Mouse (Mus musculus) adipocyte (in vitro differentiated cells): ENCODE results near the gene Plin4.
A peak's percentile ranks its signal among the peaks of the same experiment; 100 is the strongest.

ENCODE experiments used
- DNase-seq: peaks from one replicate; pipeline ENCODE4 v3.0.0-alpha.2; 2016; ENCODE audit warnings: low spot score

Plin4 gene

DNA sequence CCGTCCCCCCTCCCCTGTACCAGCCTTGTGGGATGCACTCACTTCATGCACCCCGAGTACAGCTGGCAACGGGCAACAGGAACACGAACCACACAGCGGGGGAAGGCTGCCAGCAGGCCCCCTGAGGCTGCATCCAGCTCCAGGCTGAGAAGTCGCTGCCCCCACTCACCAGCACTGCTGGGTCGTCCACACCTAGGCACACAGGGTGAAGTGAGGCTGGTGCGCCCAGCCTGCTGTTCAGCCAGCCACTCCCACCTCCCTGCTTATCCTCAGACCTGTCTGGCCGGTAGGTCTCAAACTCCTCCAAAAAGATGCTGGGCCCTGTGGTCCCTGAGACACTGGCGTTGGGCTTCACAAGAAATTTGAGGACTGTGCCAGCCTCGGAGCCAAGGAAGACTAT lies 16.6 kb upstream of the Plin4 start:
- DNase-seq = no peak

DNA sequence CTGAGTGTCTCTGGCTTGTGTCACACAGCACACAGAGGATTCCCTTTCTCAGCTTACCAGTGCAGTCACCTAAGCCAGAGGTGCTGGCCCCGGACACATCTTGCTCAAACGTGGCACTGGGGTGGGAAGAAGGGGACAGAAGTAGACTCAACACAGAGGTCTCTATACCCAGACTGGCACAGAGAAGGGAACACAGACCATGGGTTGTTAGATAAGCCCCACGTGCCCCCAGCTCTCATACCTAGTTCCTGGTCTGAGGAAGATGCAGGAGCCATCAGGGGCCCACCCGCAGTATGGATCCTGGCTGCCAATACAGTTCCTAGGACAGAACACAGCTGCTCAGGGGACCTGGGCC lies 15.7 kb upstream of the Plin4 start:
- DNase-seq = no peak

DNA sequence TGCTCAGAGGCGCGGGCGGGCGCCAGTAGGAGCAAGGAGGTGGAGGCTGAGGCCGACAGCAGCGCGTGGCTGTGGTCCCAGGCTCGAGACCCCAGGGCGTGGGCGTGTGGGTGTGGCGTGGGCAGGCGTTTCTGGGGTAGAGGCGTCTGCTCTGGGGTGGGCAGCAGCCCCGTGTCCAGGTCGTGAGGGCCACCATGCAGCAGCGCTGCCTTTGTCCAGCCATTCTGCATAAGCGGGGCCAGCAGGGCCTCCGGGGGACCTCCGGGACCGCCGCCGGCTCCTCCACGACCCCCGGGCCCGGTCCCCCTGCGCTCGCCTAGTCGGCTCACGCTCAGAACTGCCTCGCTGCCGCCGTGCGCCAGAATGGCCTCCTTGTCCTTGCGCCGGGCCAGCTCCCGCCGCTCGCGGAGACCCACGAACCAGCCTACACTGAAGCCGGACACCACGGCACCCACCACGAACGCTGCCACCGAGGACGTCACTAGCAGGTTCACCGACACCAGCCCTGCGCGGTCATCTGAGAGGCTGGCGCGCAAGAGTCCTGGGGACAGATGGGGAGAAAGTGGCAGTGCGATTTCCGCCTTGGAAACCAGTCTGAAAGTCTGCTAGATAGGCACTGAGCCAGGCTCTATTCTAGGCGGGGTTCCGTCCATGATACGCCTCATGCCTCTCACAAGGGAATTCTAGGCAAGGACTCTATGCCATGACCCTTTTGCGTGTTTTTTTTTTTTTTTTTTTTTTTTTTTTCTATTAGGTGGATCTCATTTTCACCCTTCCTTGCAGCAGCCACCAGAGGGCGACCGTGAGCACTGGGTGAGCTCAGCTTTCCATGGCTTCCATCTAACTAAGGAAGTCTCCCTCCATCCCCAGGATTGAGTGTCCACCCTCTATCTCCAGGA lies 15.0 kb upstream of the Plin4 start:
- DNase-seq = peak; percentile 88

DNA sequence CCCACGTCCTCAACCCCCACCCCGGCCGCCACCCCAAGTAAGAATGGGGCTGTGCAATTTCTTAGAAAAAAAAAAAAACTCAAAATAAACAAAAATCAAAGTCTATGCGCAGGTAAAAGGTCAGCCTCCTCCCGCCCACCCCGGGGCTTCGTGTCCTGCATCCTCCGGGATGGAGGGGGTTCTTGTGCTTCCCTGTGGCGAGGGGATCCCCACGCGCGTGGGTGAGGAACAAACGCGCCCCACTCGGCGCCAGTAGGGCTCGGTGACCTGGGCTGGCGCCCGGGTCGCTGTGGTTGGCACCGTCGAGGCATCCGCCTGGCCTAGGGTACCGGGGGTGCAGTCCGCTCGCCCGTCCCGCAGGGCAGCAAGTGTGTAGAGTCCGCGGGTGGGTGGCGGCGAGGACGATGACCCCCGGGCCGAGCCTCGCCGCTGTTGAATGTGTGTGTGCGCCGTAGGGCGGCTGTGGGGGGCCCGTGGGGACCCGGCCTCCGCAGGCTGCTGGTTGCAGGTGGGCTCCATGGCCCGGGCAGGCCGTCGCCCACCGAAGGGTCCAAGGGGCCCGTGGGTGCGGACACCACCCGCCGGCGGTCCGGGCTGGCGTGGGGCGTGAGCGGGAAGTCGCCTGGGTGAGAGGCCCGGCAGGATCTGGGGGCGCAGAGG lies 14.2 kb upstream of the Plin4 start:
- DNase-seq = no peak

DNA sequence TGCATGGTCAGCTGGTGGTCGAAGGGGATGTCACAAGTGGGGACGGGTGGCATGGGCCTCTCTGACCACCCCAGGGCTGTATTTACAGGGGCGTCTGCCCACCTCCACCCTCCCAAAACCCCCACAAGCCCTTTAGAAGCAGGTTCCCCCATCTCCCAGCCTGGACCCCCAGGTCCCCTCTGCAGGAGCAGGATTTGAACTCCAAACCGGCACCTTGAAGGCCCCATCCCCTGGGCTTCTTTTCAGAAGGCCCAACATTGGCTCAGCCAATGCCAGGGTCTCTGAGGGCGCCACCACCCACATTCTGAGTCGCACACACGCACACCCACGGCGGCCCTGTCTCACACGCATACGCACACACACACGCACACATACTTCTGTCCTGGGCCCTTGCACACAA lies 13.6 kb upstream of the Plin4 start:
- no peak for DNase-seq

DNA sequence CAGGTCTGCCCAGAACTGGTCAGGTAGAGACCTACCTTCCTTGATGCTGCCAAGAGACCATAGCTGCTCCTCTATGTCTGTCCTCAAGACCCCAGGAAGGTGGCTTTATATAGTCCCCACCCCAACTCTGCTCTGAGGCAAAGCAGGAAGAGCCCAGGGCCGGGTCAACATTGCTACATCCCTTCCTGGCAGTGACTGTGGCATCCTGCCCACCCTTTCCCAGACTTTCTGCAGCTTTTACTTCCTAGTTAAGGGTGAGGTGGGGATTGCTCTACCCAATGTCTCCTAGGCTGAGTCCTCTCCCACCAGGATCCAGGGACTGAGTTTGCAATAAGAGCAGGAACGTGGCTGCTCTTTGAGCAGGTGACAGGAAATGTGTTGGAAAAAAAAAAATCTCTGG lies 12.2 kb upstream of the Plin4 start, which contains the start of gene Lrg1:
Gene Lrg1, minus strand, starts transcription at position 176 of the 400 bp plus-strand sequence.
- DNase-seq = peak; percentile 71

DNA sequence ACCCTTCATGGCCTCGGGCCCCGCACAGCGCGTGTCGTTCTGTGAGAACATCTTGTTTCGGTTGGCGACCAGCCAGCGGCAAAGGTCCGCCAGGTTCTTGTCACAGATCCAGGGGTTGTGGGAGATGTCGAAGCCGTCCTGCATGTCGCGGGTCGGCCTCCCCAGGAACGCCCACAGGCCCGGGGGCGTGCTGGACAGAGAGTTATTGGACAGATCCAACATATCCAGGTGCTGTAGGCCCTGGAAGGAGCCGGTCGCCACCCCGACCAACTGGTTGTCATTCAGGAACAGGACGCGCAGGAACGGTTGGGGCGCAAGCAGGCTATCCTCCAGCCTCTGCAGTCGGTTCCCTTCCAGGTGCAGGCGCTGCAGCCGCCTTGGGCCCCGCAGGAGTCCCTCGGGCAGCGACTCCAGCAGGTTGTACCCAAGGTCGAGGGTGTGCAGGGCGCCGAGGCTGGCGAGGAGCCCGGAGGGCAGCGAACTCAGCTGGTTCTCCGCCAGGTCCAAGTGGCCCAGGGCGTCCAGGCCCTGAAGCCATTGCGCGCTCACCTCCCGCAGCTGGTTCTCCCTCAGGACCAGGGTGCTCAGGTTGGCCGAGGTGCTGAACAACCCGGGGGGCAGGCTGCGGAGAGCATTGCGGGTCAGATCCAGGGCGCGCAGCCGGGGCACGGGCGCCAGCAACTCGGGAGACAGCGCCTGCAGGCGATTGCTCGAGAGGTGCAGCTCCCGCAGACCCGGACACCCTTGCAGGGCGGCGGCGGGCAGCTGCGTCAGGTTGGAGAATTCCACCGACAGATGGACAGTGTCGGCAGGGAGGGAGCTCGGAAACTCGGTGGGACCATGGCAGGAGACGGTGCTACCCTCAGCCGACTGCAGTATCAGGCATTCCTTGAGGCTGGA lies 10.6 kb upstream of the Plin4 start:
- no peak for DNase-seq

DNA sequence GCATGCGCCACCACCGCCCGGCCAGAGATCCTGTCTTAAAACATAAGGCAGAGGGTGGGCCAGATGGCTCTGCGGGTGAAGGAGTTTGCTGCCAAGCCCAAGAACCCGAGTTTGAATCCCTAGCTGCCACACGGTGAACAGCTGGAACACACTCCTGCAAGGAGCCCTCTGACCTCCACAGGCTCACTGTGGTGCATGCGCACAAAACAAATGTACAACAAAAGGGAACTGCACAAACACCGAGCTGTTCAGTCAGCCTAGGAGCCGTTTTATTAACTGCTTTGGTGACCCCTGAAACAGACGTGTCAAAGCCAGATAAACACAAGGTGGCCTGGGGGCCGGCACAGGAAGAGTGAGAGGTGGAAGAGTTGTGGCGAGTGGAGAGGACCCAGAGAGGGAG lies 9.8 kb upstream of the Plin4 start:
- DNase-seq = no peak

DNA sequence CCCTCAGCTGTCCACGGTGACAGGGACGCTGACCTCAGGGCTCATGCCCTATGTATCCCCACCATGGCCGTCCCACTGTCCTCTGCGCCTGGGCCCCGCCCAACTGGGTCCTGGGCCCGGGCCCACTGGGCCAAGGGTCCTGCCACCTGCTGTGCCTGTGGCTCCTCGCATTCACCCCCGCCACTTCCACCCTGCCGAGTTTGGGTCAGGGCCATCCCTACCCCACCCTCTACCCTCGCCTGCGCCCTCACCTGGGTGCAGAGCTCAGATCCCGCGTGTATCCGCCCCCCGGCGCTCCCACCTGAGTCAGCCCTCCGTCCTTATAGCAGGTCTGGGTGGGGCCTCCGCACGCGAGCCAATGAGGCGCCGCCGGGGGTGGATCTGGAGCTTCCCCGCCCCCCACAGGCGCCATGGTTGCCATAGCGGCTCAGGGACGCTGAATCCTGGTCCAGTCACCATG lies 7.7 kb upstream of the Plin4 start, which contains the start of gene Plin5:
Gene Plin5, minus strand, starts transcription at position 346 of the 460 bp plus-strand sequence.
- no peak for DNase-seq

DNA sequence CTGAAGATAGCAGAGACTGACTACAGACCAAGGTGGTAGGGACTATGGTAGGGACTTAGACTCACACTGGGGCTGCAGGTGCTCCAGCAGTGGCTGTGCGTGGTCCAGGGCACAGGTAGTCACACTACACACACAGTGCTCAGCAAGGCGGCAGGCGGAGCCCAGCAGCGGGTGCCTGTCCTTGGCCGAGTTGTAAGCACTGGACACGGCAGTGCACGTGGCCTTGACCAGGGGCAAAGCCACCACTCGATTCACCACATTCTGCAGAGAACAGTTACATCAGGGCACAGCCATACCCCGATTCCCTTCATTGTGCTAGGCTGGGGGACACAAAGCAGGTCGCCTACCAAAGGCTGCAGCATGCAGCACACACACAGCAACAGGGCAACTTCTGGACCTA lies 6.6 kb upstream of the Plin4 start:
- DNase-seq = no peak

DNA sequence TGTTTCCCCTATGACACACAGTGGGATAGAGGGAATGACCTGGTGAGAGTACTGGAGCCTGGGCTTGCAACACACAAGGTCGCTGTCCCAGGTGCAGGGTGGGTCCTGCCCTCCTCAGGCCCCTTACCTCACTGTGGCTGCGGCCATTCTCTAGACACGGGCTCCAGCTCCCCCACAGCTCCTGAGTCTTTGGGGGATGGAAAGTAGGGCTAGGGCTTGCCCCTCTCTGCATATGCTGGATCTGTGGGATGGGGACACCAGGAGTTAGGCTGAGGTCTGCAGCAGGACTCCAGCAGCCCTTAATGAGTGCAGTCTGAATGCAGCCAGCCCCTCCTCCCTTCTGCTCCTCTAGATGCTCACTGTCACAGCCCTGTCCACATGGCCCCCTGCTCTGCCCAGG lies 3.1 kb upstream of the Plin4 start:
- DNase-seq = no peak

DNA sequence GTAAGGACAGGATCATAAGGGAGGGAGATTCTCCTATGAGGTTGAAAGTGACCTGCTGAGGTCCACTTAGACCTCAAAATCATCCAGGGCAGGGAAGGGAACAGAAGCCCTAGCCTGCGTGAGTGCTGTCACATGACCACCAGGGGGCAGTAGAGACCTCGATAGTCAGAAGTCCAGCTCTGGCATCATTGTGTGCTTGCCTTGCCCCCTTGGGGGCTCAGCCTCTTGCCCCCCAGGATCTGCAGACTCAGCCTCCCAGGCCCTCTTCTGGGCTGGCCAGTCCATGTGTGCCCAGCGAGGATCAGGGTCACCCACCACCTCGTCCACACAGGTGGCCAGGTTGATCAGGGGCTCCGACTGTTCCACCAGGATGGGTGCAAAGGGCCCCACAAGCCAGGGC lies 2.3 kb upstream of the Plin4 start:
- peak; percentile 87 for DNase-seq

DNA sequence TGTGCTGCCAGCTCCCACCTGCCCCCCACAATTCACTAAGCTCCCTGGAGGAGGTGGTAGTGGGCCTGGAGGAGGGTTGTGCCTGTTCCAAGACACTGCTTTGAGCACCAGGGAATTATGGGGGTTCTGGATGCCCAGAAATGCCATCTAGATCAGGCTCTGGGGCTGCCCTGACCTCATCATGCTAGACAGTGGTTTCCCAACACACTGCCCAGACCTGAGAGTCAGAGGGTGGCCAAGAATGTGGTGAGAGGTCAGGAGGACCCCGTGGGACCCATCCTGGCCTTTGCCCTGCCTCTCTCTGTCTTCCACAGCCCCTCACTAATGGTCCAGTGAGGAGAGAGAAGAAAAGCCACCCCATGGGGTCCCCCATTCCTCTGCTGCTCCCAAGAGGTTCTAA lies 1.4 kb upstream of the Plin4 start:
- DNase-seq = peak; percentile 74

DNA sequence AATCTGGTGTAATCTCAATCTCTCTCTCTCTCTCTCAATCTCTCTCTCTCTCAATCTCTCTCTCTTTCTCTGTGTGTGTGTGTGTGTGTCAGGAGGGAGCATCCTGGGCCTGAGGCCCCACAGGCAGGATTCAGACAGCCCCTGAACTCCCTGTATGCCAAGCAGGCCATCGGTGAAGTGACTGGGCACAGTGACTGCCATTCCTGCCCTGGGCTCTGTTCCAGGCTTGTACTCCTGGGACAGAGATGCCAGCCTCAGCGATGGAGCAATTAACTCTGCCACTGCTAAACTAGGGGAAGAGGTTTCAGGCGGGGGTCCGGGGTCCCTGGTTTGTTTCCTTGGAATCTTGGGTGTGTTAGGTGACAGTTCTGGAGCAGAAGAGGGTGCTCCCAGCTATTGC lies 968 bp upstream of the Plin4 start:
- peak; percentile 98 for DNase-seq

DNA sequence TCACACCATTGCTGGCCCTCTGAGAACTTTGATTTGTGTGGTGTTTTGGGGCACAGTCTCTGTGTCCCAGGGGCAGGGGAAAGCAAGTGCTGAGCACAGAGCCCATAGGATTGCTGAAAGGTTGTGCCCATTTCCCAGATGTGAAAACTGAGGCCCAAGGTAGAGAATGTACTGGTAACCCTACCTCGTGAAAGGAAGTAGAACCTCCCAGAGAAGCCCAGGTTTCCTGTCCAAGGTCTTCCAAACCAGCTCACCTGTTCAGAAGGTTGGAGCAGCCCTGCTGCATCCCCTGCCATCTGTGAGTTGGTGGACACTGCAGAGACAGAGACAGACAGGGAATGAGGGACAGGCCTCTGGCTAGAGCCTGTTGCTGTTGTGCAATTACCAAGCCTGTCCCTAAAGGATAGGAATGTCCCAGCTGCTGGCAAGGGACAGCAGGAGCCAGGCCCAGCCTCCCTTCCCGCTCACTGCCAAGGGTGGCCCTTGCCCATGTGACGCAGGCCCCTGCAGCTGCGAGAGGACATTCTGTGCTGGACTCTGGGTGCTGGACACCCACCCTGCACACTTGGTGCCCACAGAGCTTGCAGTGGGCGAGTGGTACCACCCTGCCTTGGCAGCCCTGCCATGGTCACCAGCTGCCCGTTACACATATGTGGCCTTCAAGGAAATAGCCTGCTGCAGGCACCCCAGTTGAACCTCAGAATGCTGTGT lies 1.1 kb downstream of the Plin4 start:
- peak; percentile 89 for DNase-seq

DNA sequence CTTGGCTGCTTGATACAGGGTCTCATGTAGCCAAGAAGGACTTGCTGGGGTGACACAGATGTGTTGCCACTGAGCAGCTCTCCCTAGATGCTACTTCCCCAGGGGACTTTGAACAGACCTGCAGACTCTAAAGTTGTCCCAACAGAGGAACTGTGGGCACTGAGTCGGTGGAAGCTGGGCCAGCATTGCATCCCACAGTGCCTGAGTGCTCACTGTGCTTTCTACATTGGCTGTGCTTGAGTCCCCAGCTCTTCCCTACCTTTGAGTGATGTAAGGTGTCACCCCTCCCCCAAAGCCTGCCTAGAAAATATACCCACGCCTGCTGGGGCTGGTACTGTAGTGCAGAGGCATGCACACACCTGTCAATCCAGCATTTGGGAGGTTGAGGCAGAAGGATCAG lies 1.9 kb downstream of the Plin4 start:
- DNase-seq = peak; percentile 58

DNA sequence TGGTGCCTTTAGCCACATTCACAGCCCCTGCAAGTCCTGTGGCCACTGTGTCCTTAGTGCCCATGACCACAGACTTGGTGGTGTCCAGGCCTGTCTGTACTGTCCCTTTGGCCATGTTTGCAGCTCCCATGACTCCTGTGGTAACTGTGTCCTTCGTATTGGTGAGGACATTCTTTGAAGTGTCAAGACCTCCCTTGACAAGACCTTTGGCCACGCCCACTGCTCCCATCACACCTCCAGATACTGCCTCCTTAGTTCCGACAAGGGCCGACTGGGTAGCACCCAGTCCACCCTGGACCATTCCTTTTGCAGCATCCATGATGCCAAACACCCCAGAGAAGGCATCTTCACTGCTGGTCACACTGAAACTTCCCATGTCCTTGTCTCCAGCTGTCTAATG lies 2.6 kb downstream of the Plin4 start:
- no peak for DNase-seq

DNA sequence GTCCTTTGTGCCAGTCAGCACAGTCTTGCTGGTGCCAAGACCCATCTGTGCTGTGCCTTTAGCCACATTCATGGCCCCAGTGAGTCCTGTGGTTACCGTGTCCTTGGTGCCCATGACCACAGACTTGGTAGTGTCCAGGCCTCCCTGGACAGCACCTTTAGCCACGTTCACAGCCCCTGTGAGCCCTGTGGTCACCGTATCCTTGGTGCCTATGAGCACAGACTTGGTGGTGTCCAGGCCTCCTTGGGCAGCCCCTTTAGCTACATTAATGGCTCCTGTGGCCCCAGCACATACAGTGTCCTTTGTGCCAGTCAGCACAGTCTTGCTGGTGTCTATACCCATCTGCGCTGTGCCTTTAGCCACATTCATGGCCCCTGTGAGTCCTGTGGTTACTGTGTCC lies 3.2 kb downstream of the Plin4 start:
- DNase-seq = peak; percentile 65

DNA sequence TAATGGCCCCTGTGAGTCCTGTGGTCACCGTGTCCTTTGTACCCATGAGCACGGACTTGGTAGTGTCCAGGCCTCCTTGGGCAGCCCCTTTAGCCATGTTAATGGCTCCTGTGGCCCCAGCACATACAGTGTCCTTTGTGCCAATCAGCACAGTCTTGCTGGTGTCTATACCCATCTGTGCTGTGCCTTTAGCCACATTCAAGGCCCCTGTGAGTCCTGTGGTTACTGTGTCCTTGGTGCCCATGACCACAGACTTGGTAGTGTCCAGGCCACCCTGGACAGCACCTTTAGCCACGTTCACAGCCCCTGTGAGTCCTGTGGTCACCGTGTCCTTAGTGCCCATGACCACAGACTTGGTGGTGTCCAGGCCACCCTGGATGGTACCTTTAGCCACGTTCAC lies 4.8 kb downstream of the Plin4 start:
- peak; percentile 82 for DNase-seq

DNA sequence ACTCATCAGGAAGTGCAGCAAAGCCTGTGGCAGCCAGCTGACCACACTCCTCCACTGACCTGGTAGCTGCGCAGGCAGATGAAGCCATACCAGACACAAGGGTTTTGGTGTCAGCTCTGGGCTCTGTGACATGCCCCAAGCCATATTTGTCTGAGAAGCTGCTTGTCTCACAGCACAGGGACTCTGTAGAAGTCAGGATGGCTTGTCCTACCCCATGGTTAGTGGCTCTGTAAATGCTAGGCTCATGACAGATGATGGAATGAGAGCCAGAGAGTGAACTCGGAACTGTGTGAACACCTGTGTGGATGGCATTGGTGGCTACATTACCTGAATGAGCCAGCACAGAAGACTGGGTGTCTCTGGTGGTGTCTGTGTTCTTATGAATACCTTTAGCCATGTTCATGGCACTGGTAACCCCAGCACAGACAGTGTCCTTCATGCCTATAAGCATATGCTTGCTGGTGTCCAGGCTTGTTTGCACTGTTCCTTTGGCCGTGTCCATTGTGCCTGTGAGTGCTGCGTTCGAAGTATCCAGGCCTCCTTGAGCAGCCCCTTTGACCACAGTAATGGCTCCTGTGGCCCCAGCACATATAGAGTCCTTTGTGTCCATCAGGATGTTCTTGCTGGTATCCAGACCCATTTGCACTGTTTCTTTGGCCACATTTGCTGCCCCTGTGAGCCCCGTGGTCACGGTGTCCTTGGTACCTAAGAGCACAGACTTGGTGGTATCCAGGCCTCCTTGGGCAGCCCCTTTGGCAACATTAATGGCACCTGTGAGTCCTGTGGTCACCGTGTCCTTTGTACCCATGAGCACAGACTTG lies 5.9 kb downstream of the Plin4 start:
- DNase-seq = peak; percentile 92

DNA sequence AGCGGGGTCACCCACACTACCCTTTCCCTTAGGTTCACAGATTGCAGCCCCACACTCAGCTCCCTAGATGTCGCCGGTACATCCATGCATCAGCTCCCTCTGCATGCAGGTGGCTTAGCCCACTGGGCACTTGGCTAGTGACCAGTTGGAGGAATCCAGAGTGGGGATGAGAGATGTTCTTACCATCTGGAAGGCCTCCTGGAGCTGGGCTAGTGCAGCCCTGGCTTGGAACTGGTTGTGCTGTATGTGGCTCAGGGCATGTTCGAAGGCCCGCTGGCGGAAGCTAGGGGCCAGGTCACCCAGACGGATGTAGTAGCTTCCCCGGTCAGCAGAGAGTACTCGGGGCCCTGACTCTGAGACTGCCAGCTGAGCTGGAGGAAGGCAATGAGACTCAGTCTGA lies 6.7 kb downstream of the Plin4 start:
- DNase-seq = no peak
